Mouse (Mus musculus) neural tube, embryonic 14.5 days (tissue): ENCODE measurements around the gene Fancl. TPM values are rescaled to one million over a fixed set of nuclear protein-coding genes. Genes with fewer than 3 reads are reported as not detected.

ENCODE experiments used
- ATAC-seq: fragments of 200-750 bp; cut with Nextera tagmentation; 2 replicates; pipeline ENCODE4 v1.8.0; 2017; ENCODE audit warnings: low read depth, mild to moderate bottlenecking, moderate TSS enrichment, moderate library complexity
- H3K27ac ChIP-seq: fragments of 300-500 bp; sonication (generic); 2 replicates; pipeline ENCODE4 v1.5.1; 2014; ENCODE audit warnings: low read depth, mild to moderate bottlenecking, control low read depth, low read length, moderate library complexity, mixed read lengths
- H3K27me3 ChIP-seq: fragments of 300-500 bp; sonication (generic); 2 replicates; pipeline ENCODE4 v1.6.1; 2014; ENCODE audit warnings: low read length; ENCODE audit not compliant: control insufficient read depth, insufficient read depth
- H3K36me3 ChIP-seq: fragments of 300-500 bp; sonication (generic); 2 replicates; pipeline ENCODE4 v1.6.1; 2014; ENCODE audit warnings: low read length, mixed read lengths; ENCODE audit not compliant: control insufficient read depth, insufficient read depth
- H3K4me1 ChIP-seq: fragments of 300-500 bp; sonication (generic); 2 replicates; pipeline ENCODE4 v1.6.1; 2014; ENCODE audit warnings: low read length; ENCODE audit not compliant: control insufficient read depth, insufficient read depth
- H3K4me2 ChIP-seq: fragments of 300-500 bp; sonication (generic); 2 replicates; pipeline ENCODE4 v1.6.1; 2014; ENCODE audit warnings: mild to moderate bottlenecking, low read depth, low read length, control low read depth
- H3K4me3 ChIP-seq: fragments of 300-500 bp; sonication (generic); 2 replicates; pipeline ENCODE4 v1.5.1; 2014; ENCODE audit warnings: low read depth, low read length, control low read depth, mixed read lengths
- H3K9ac ChIP-seq: fragments of 300-500 bp; sonication (generic); replicated peaks from 2 replicates; pipeline ENCODE4 v1.6.1; 2014; ENCODE audit warnings: low read depth, mild to moderate bottlenecking, control low read depth, low read length, mixed read lengths
- H3K9me3 ChIP-seq: fragments of 300-500 bp; sonication (generic); 2 replicates; pipeline ENCODE4 v1.6.1; 2016; ENCODE audit warnings: low read length; ENCODE audit not compliant: control insufficient read depth
- WGBS: fragments of 180-500 bp; shearing (Covaris S2); extraction: QIAGEN DNeasy Blood & Tissue Kit; methylation state at CpG from one replicate; pipeline ENCODE4 v1.1.7; 2014; 5-methylcytosine and 5-hydroxymethylcytosine counted together
- polyA plus RNA-seq: library from polyadenylated mRNA; unstranded; fragments of >200 nt; fragmentation: Nextera tagmentation; extraction: Ambion mirVana; gene quantifications from 2 replicates; pipeline ENCODE4 v1.2.1, GENCODE M21; 2014

The Fancl gene
- polyA plus RNA-seq, 1 experiment from 2014 or later = 15.6 TPM

DNA sequence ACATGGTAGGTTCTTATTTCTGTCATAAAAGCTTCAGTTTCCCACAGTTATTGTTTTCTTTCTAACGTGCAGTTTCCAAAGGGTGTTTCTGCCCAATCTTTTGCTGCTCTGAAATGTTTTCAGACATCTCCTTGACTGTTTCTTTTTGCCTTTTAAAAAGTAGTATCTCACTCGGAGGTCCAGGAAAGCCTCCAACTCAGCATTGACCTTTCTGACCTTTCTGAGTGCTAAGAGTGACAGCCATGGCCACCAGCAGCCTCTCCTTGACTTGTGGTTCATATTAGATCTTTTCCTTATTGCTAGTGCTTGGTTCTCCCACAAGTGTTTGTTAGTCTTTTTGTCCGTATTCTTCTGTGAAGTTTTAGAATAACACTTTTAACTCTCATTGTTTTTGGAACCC lies 9.6 kb downstream of the Fancl start:
- no peak for ATAC-seq
- no peak overlapping the region for H3K4me3 ChIP-seq
- no peaks in the 10 kb centered on the region for H3K27me3 ChIP-seq
- no peak overlapping the region for H3K9ac ChIP-seq
- H3K4me2 ChIP-seq = no peak overlapping the region
- H3K27ac ChIP-seq = no peak overlapping the region
- H3K4me1 ChIP-seq = no peaks in the 10 kb centered on the region
- WGBS = 55% methylated on average over 3 of the region's 3 CpGs
- H3K9me3 ChIP-seq = no peaks in the 10 kb centered on the region
- H3K36me3 ChIP-seq = no peaks in the 10 kb centered on the region

DNA sequence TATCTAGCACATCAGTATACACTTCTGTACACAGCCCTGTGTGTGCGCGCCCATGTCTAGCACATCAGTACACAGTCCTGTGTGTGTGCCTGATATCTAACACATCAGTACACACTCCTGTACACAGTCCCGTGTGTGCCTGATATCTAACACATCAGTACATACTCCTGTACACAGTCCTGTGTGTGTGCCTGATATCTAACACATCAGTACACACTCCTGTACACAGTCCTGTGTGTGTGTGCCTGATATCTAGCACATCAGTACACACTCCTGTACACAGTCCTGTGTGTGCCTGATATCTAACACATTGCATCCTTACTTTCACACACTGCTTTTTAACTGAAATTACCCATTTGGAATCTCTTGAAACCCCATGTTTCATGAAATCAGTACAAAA lies 27.0 kb downstream of the Fancl start:
- Histone ChIP-seq H3K36me3 (no peaks in the 10 kb centered on the region), H3K27me3 (no peaks in the 10 kb centered on the region), H3K9me3 (no peaks in the 10 kb centered on the region), H3K4me1 (no peaks in the 10 kb centered on the region), H3K27ac (no peak overlapping the region), H3K9ac (no peak overlapping the region), H3K4me2 (no peak overlapping the region), H3K4me3 (no peak overlapping the region)
- ATAC-seq = no peak
- WGBS = 98% methylated on average over 3 of the region's 3 CpGs

DNA sequence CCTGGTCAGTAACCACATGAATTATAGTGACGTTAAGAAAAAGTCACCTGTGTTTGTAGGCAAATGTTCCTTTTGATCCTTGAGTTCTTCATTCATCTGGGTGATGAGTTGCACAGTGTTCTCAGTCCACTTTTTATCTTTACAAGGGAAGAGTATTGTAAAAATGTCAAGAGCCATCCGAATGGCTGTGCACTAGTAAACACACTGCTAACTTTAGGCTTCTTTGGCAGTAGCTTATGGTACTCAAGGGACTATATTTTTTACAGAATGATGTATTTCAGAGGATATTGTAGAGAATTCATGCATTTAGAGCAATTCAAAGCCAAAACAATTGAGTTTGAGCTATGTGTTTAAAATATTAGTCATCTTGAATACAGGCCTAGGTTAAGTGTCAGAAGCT lies 35.5 kb downstream of the Fancl start:
- Histone ChIP-seq H3K4me3 (no peak overlapping the region), H3K9ac (no peak overlapping the region), H3K27me3 (no peaks in the 10 kb centered on the region), H3K4me2 (no peak overlapping the region), H3K9me3 (no peaks in the 10 kb centered on the region), H3K36me3 (no peaks in the 10 kb centered on the region), H3K27ac (no peak overlapping the region), H3K4me1 (no peaks in the 10 kb centered on the region)
- no peak for ATAC-seq
- WGBS = 70% methylated on average over 2 of the region's 2 CpGs

DNA sequence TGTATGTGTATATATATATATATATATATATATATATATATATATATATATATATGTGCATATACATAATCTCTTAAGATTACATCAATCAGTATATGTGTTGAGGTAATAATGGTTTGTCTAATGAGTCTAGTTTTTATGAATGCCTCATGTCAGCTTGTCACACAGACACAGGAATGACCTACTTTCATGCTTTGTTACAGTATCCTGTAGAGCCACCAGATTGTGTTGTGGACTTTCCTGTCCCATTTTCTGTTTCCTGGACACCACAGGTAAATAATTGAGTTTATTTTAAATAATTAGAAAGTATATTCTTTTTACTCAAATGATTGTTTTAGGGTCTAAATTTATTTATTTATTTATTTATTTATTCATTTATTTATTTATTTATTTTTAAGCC lies 48.3 kb downstream of the Fancl start:
- no peak for ATAC-seq
- no peaks in the 10 kb centered on the region for H3K36me3 ChIP-seq
- H3K9ac ChIP-seq = no peak overlapping the region
- no peaks in the 10 kb centered on the region for H3K27me3 ChIP-seq
- no peak overlapping the region for H3K4me3 ChIP-seq
- H3K4me2 ChIP-seq = no peak overlapping the region
- no peaks in the 10 kb centered on the region for H3K9me3 ChIP-seq
- H3K4me1 ChIP-seq = no peaks in the 10 kb centered on the region
- H3K27ac ChIP-seq = no peak overlapping the region

DNA sequence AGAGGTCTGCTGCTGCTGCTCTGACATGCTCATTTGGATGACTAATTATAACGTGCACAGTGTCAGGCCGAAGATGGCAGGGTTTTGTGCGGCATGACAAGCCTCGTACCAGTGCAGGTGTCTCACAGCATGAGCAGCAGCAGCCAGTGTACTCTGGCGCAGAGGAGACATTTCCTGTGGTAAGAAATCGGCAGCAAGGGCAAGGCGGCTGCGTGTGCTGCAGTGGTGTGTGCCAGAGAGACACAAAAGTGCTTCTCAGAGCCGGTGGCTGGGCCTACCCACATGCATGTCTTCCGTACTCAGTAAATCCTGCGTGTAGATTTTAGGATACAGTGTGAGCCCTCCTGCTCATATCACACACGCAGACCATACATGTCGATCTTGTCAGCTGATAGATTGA lies 51.9 kb downstream of the Fancl start:
- Histone ChIP-seq H3K27me3 (no peaks in the 10 kb centered on the region), H3K9me3 (no peaks in the 10 kb centered on the region), H3K4me1 (no peaks in the 10 kb centered on the region), H3K9ac (no peak overlapping the region), H3K36me3 (no peaks in the 10 kb centered on the region), H3K4me3 (no peak overlapping the region), H3K27ac (peak overlapping the region; percentile 44; the same call in 1 of the 2 replicates), H3K4me2 (no peak overlapping the region)
- WGBS = 68% methylated on average over 13 of the region's 13 CpGs
- ATAC-seq = no peak; the same call in 1 of the 2 replicates

DNA sequence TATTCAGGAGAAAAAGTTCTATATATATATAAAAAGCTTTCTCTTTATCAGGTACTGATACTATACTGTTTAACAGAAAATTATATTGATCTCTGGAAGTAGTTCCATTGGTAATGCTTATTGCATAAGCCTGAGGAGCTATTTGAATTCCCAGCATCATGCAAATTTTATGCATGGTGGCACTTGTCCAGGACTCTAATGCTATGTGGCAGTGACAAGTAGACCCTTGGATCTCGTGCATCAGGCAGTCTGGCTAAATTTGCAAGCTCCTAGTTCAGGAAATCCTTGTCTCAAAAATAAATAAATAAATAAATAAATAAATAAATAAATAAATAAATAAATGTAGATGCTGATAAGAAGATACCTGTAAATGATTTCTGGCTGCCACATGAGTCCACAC lies 55.2 kb downstream of the Fancl start:
- WGBS = 34% methylated on average over 1 of the region's 1 CpGs
- no peak for ATAC-seq
- no peak overlapping the region for H3K27ac ChIP-seq

DNA sequence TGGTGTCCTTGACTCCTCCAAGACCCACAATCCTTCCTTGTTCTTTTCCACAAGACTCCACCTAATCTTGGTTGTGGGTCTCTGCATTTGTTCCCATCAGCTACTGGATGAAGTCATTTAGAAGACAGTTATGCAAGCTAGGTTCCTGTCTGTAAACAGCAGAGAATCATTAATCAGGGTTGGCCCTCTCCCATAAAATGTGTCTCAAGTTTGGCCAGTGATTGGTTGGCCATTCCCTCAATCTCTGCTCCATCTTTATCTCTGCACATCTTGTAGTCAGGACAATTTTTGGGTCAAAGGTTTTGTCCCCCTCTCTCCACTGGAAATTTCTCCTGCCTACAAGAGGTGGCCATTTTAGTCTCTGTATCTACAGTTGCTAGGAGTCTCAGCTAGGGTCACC lies 58.4 kb downstream of the Fancl start:
- no peak overlapping the region for H3K4me2 ChIP-seq
- no peaks in the 10 kb centered on the region for H3K36me3 ChIP-seq
- no peak for ATAC-seq
- no peaks in the 10 kb centered on the region for H3K4me1 ChIP-seq
- H3K4me3 ChIP-seq = no peak overlapping the region
- H3K9ac ChIP-seq = no peak overlapping the region
- H3K27ac ChIP-seq = no peak overlapping the region
- no peaks in the 10 kb centered on the region for H3K27me3 ChIP-seq
- H3K9me3 ChIP-seq = no peaks in the 10 kb centered on the region

More for the DNA sequence above, 55.2 kb downstream of the Fancl start:
- no peak overlapping the region for H3K4me3 ChIP-seq
- H3K27me3 ChIP-seq = no peaks in the 10 kb centered on the region
- no peak overlapping the region for H3K4me2 ChIP-seq
- H3K9ac ChIP-seq = no peak overlapping the region
- H3K36me3 ChIP-seq = no peaks in the 10 kb centered on the region
- no peaks in the 10 kb centered on the region for H3K9me3 ChIP-seq
- no peaks in the 10 kb centered on the region for H3K4me1 ChIP-seq

DNA sequence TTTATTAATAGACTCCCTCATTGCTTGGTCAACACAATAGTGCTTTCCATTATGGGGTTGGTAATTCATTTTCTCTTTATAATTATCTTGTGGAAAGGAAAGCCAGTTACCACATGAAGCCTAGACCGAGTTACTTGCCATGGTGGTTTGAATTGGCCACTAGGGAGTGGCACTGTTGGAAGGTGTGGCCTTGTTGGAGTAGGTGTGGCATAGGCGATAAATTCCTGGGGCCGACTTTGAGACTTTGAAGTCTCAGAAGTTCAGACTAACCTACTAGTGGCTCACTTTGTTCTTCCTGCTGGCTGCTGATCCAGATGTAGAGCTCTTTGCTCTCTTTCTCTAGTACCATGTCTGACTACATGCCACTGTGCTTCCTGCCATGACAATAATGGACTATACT lies 63.9 kb downstream of the Fancl start:
- Histone ChIP-seq H3K36me3 (no peaks in the 10 kb centered on the region), H3K27ac (no peak overlapping the region), H3K4me2 (no peak overlapping the region), H3K4me1 (no peaks in the 10 kb centered on the region), H3K4me3 (no peak overlapping the region), H3K9ac (no peak overlapping the region), H3K27me3 (no peaks in the 10 kb centered on the region), H3K9me3 (no peaks in the 10 kb centered on the region)
- 89% methylated on average over 3 of the region's 3 CpGs for WGBS
- no peak for ATAC-seq

DNA sequence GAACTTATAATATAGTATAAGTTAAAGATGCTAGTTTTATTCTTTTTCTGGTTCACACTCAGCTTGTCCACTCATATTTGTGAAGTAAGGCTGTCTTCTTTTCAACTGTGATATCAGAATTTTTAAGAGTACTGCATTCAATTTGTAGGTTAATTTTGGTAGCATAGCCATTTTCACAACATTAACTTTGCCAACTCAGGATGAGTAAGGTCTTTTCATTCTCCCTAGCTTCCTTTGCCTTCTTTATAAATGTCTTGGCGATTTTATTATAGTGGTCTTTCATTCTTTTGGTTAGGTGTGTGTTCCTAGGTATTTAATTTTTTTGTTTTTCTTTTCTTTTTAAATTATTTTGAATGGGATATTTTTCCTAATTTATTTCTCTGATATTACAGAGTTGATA lies 64.7 kb downstream of the Fancl start:
- no peaks in the 10 kb centered on the region for H3K9me3 ChIP-seq
- H3K27ac ChIP-seq = no peak overlapping the region
- no peak overlapping the region for H3K9ac ChIP-seq
- no peaks in the 10 kb centered on the region for H3K27me3 ChIP-seq
- H3K36me3 ChIP-seq = no peaks in the 10 kb centered on the region
- H3K4me2 ChIP-seq = no peak overlapping the region
- ATAC-seq = no peak
- 93% methylated on average over 1 of the region's 1 CpGs for WGBS
- H3K4me3 ChIP-seq = no peak overlapping the region
- no peaks in the 10 kb centered on the region for H3K4me1 ChIP-seq

DNA sequence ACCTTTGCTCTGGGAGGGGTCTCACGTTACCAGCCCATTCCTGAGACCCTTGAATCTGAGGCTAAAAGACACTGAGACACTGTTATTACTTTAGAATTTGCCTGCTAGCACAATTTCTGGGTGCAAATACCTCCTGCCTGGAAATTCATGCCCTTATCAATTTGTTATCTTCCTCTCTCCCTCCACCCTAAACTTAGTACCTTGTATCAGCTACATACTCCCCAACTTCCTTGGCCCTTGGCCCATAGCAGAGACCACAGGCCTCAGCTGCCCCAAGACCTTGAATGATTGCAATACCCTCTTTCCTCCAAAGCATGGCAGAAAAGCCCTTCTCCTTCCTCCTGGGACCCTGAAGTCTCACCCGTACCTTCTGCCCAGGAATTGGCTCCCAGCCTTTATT lies 65.3 kb downstream of the Fancl start:
- 82% methylated on average over 2 of the region's 2 CpGs for WGBS
- Histone ChIP-seq H3K4me2 (no peak overlapping the region), H3K4me3 (no peak overlapping the region), H3K4me1 (no peaks in the 10 kb centered on the region), H3K9me3 (no peaks in the 10 kb centered on the region), H3K27ac (no peak overlapping the region), H3K36me3 (no peaks in the 10 kb centered on the region), H3K27me3 (no peaks in the 10 kb centered on the region), H3K9ac (no peak overlapping the region)
- ATAC-seq = no peak
